Mouse (Mus musculus) thymus, adult 18-20 months (tissue): ENCODE data around the gene Il22ra2.

Source experiments
- DNase-seq, 2 experiments: peaks; one replicate each; pipeline ENCODE4 v3.0.0; 2022; ENCODE audit warnings: mixed read lengths in 2 of 2

Gene Il22ra2

DNA sequence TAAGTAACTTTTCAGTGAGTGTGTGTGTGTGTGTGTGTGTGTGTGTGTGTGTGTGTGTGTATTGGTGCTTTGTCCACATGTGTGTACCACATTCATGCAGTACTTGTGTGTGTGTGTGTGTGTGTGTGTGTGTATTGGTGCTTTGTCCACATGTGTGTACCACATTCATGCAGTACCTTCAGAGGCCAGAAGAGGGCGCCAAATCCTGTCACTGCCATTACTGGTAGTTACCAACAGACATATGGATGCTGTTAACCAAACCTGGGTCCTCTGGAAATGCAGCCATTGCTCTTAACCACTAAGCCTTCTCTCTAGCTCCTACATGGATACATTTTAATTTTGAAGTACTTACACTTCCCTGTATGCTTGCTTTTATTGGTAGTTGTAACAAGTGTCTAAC is 20.3 kb upstream of the Il22ra2 start:
- DNase-seq = peak in 1 of 2 experiments; percentile 59

DNA sequence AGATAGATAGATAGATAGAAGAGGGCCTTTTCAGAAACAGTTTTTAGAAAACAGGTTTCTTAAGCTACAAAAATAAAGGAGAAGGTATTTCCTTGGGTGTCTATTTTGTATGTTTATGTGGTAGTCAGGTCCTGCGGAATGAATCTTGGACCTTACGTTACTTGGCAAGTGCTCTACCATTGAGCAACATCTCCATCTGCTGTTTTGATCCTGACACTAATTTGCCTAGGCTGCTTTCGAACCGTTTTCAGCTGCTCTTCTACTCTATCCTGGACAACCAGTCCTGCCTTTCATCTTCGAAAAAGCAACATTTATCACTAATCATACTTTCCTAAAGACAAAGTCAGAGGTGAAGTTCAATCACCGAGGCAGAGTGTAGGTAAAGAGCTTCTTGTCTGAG is 18.6 kb upstream of the Il22ra2 start:
- no peak for DNase-seq

DNA sequence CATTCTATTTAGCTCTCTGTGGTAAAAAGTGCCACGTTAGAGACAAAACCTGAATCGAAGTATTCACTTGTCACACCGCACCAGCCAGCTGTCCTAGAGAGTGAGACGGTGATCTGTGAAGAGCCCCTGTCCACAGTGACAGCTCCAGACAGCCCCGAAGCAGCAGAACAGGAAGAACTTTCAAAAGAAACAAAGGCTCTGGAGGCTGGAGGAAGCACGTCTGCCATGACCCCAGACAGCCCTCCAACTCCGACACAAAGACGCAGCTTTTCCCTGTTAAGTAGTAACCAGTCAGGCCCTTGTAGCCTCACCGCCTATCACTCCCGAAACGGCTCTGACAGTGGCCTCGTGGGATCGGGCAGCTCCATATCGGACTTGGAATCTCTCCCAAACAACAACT is 12.7 kb upstream of the Il22ra2 start:
- DNase-seq = no peak

- no peak for DNase-seq
Observed at GRCm38 (mm10) chr10:19611616-19612015, 10.2 kb upstream of the Il22ra2 start.

- DNase-seq = peak in 1 of 2 experiments; percentile 45
Observed at GRCm38 (mm10) chr10:19613111-19613753, 8.6 kb upstream of the Il22ra2 start.

- DNase-seq = no peak
Observed at GRCm38 (mm10) chr10:19619736-19620135, 2.1 kb upstream of the Il22ra2 start.

DNA sequence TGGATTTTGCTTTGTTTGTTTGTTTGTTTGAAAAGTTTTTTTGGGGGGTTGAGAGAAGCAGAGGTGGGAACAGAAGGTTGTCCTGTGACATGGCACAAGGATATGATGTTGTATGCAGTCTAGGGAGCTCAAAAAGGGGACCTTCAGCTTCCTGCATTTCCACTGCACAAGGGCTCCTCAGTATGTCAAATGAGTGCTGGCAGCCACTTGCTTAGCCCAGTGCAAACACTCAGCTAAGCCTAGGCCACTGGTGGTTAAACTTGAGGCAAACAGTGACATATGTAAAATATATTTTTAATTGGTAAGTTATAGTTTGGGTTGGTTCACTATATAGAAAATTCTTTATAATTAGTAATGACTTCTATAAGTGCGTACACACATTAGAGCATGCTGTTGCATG is 2.8 kb downstream of the Il22ra2 start:
- no peak for DNase-seq

GRCm38 (mm10) chr10:19627342-19627741 is 5.5 kb downstream of the Il22ra2 start:
- no peak for DNase-seq

GRCm38 (mm10) chr10:19627748-19628147 is 6.0 kb downstream of the Il22ra2 start:
- no peak for DNase-seq

DNA sequence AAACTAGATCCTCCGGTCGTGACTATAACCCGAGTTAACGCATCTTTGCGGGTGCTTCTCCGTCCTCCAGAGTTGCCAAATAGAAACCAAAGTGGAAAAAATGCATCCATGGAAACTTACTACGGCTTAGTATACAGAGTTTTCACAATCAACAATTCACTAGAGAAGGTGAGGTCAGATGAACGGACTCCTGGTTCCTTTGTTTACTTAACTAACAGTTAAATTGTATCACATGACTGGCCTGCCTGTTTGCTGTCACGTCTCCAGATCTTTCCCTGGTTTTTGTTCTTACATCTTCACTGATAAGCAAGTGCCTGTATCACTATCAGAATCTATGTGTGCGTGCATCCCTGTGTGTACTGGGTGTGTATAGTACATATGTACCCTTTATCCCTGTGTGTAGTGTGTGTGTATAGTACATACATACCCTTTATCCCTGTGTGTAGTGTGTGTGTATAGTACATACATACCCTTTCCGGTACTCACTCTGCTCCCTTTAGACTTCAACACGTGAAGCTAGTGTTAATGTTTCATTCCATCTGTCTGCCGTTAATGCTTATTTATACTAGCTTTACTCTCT is 9.9 kb downstream of the Il22ra2 start:
- no peak for DNase-seq

DNA sequence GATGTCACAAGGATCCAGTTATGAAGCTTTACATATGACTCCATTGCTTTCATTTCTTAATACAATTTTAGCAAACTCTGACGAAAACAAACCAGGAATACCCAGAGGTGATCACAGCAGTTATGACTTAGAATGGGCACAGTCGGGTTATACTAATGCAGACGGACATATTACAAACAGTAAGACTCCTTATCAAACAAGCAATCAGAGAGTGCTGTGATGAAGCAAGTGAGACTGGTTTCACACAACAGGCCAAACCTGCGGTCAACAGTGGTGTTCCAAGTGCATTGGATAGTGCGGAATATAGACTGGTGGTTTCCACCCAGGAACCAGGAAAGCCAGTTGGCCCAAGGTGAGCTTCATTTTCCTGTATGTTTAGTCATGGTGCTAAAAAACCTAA is 17.1 kb downstream of the Il22ra2 start:
- no peak for DNase-seq

GRCm38 (mm10) chr10:19639630-19640029 is 17.8 kb downstream of the Il22ra2 start:
- DNase-seq = no peak

- no peak for DNase-seq
Observed at GRCm38 (mm10) chr10:19645119-19645518, 23.3 kb downstream of the Il22ra2 start.

DNA sequence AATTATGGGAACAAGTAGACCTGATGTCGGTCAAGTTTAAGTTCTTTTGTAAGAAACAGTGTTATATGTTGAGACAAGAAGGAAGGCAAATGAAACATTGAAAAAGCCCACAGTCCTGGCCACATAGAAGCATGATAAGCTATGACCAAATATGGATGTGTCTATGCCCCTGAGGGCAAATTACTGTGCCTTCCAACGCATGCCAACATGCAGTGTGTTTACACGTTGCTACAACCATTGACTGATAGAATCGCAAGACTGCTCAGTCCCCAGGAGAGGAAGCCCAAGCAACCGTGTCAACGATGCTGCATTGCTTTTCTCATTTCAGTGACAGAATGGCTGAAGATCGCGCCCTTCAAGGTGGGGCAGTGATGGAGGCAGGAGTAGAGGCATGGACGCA is 35.6 kb downstream of the Il22ra2 start:
- DNase-seq = no peak

DNA sequence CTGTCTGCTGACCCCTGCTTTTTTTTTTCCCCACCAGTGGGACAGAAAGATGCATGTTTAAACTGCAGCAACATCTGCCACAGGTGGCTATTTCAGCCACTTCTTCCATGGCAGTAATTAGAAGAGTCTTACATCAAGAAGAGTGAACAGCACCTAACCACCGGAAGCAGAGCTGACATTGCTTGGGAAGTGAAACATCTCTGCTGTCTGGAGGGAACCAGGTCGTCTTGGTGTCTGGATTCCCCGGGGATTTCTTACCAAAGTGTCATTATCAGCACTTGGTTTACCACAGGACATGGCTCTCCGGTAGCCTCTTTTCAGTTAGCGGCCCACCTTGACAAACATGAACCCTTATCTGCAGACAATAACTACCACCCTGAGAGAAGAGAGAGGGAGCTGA is 38.2 kb downstream of the Il22ra2 start:
- DNase-seq = no peak

GRCm38 (mm10) chr10:19668973-19669372 is 47.2 kb downstream of the Il22ra2 start:
- DNase-seq = no peak

DNA sequence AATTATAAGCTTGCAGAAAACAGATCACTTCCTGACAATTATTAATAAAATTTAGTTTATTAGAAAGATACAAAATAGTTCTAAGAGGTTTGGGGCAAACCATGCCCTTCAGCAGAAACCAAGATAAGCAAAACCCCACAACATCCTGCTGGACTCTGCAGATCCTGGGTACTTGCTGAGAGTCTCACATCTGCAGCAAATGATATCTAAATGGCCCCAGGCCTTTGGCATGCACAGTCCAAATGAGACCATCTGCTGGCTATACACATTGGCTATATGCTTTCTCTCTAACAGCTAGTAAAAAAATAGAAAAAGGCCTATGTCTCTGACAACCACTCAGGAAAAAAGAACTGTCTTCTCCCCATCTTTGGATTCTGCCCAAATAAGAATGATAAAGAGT is 50.2 kb downstream of the Il22ra2 start:
- no peak for DNase-seq

GRCm38 (mm10) chr10:19673146-19673545 is 51.3 kb downstream of the Il22ra2 start:
- DNase-seq = no peak
